ENCODE assay signal across 8 mouse cellular contexts in genomic region chr19:32726451-32727325, GRCm38 (mm10). TPM values are rescaled to one million over a fixed set of nuclear protein-coding genes. Genes with fewer than 3 reads are reported as not detected.
DNase-seq lines count a peak whose midpoint lies in the region; ATAC-seq and TF ChIP-seq lines count a peak whose summit lies in the region.

No protein-coding gene starts in this region.

- peak overlapping the region; percentile 52 for H3K4me2 ChIP-seq in forebrain, embryonic 12.5 days
- peak overlapping the region; percentile 54 for H3K4me2 ChIP-seq in midbrain, embryonic 12.5 days (replicated peaks)

- 13% methylated on average over 22 of the region's 22 CpGs for WGBS in cerebellum, adult 2 months
- 1% methylated on average over 22 of the region's 22 CpGs for WGBS in forebrain, embryonic 12.5 days
- 2% methylated on average over 22 of the region's 22 CpGs for WGBS in midbrain, embryonic 12.5 days

- H3K4me3 ChIP-seq in cerebellum, adult 2 months (replicated peaks; ENCODE audit: insufficient read depth, low read depth, low read length), result peak overlapping the region; percentile 14
- H3K4me3 ChIP-seq in forebrain, embryonic 12.5 days (replicated peaks), result peak overlapping the region; percentile 10
- H3K4me3 ChIP-seq in midbrain, embryonic 12.5 days, result peak overlapping the region; percentile 23

- no peaks in the 10 kb centered on the region; the same call in 1 of the 2 replicates for H3K27me3 ChIP-seq in cerebellum, adult 2 months (ENCODE audit: control insufficient read depth, insufficient read depth, low read length)
- peaks cover 3% of the 10 kb centered on the region; the same call in 1 of the 2 replicates for H3K27me3 ChIP-seq in forebrain, embryonic 12.5 days
- peaks cover 16% of the 10 kb centered on the region; the same call in 1 of the 2 replicates for H3K27me3 ChIP-seq in midbrain, embryonic 12.5 days

- no peaks in the 10 kb centered on the region for H3K4me1 ChIP-seq in cerebellum, adult 2 months (ENCODE audit: control insufficient read depth, insufficient read depth, low read length)
- peaks cover 23% of the 10 kb centered on the region for H3K4me1 ChIP-seq in forebrain, embryonic 12.5 days
- H3K4me1 ChIP-seq in midbrain, embryonic 12.5 days, result peaks cover 17% of the 10 kb centered on the region

- ATAC-seq in forebrain, embryonic 12.5 days (ENCODE audit: low FRiP score), result peak; percentile 67; the same call in 1 of the 2 replicates
- peak; percentile 57 for ATAC-seq in midbrain, embryonic 12.5 days (ENCODE audit: low FRiP score, low read depth)
- no peak for ATAC-seq in megakaryocyte-erythroid progenitor cell, adult 5-6 weeks (replicated peaks; ENCODE audit: low FRiP score, low TSS enrichment, poor library complexity, severe bottlenecking)

- no peak for TF ChIP-seq CTCF in cerebellum, adult 2 months (IDR thresholded peaks at IDR 0.05; ENCODE audit: borderline replicate concordance, insufficient read depth, low read depth, low read length)

- no peaks in the 10 kb centered on the region for H3K9me3 ChIP-seq in forebrain, embryonic 12.5 days
- H3K9me3 ChIP-seq in midbrain, embryonic 12.5 days, result no peaks in the 10 kb centered on the region

- no peak for DNase-seq in cerebellum, adult 2 months
- no peak for DNase-seq in cerebellum, postnatal 4 days (ENCODE audit: low spot score in 2 of 2)
- peak; percentile 27 for DNase-seq in CD4-positive helper T cell, adult 2 months (ENCODE audit: low read depth, low spot score)
- no peak for DNase-seq in adipocyte (ENCODE audit: low spot score)
- no peak for DNase-seq in lung, postnatal 36 days

- no peak for TF ChIP-seq POLR2A in cerebellum, adult 2 months (IDR thresholded peaks at IDR 0.05; ENCODE audit: borderline replicate concordance, insufficient read depth, low read length)

- H3K36me3 ChIP-seq in forebrain, embryonic 12.5 days (replicated peaks), result no peaks in the 10 kb centered on the region
- H3K36me3 ChIP-seq in midbrain, embryonic 12.5 days, result no peaks in the 10 kb centered on the region

- peak overlapping the region; percentile 31; the same call in 1 of the 2 replicates for H3K9ac ChIP-seq in forebrain, embryonic 12.5 days
- peak overlapping the region; percentile 40; the same call in 1 of the 2 replicates for H3K9ac ChIP-seq in midbrain, embryonic 12.5 days (replicated peaks)

- no peak overlapping the region for H3K27ac ChIP-seq in cerebellum, adult 2 months (ENCODE audit: insufficient read depth, low read length)
- H3K27ac ChIP-seq in forebrain, embryonic 12.5 days, result peak overlapping the region; percentile 57
- 0 out of 2 replicates have a peak overlapping the region, but pooled peaks have one; percentile 20 for H3K27ac ChIP-seq in midbrain, embryonic 12.5 days (replicated peaks)

RNA-seq across cellular contexts. Expression of gene Atad1, which starts 12.9 kb away (rescaled TPM):
- 77.2 and 85.3 TPM in 2 replicates for polyA plus RNA-seq in cerebellum, adult 2 months (2012; rRNA removed)
- polyA plus RNA-seq in forebrain, embryonic 12.5 days (2016; fragmentation: Nextera tagmentation; extraction: Ambion mirVana), result 98.4 and 98.9 TPM in 2 replicates
- polyA plus RNA-seq in midbrain, embryonic 12.5 days (2016; fragmentation: Nextera tagmentation; extraction: Ambion mirVana), result 99.3 and 102 TPM in 2 replicates
- total RNA-seq in megakaryocyte-erythroid progenitor cell, adult 5-6 weeks (2014; fragmentation: Nextera tagmentation), result 31.4 and 49.4 TPM in 2 replicates
- 78.5 and 83.7 TPM in 2 replicates for total RNA-seq in megakaryocyte-erythroid progenitor cell, adult 5-6 weeks (2017)

RNA-seq across cellular contexts. Expression of gene Pten, which starts 30.6 kb away (rescaled TPM):
- polyA plus RNA-seq in cerebellum, adult 2 months (2012; rRNA removed), result 36.6 and 38.1 TPM in 2 replicates
- polyA plus RNA-seq in forebrain, embryonic 12.5 days (2016; fragmentation: Nextera tagmentation; extraction: Ambion mirVana), result 14.0 and 14.3 TPM in 2 replicates
- polyA plus RNA-seq in midbrain, embryonic 12.5 days (2016; fragmentation: Nextera tagmentation; extraction: Ambion mirVana), result 13.7 and 17.0 TPM in 2 replicates
- 51.0 and 53.2 TPM in 2 replicates for total RNA-seq in megakaryocyte-erythroid progenitor cell, adult 5-6 weeks (2014; fragmentation: Nextera tagmentation)
- total RNA-seq in megakaryocyte-erythroid progenitor cell, adult 5-6 weeks (2017), result 63.2 and 90.9 TPM in 2 replicates
